Mouse (Mus musculus) G1E-ER4 (cell line): ENCODE results near the gene Usp29. TPM values are rescaled to one million over a fixed set of nuclear protein-coding genes. Genes with fewer than 3 reads are reported as not detected.
A peak's percentile ranks its signal among the peaks of the same experiment; 100 is the strongest.

Experiments used
- GATA1 ChIP-seq: IDR thresholded peaks from one replicate; pipeline ENCODE4 v1.8.0; 2012; ENCODE audit warnings: low read length, inconsistent platforms
- polyA plus RNA-seq: library from polyadenylated mRNA; stranded (reverse); fragments of >175 nt; gene quantifications from 2 replicates; pipeline ENCODE4 v1.2.3, GENCODE M21; 2012

Gene Usp29
- 0.12 and 0.13 TPM in 2 replicates for polyA plus RNA-seq

DNA sequence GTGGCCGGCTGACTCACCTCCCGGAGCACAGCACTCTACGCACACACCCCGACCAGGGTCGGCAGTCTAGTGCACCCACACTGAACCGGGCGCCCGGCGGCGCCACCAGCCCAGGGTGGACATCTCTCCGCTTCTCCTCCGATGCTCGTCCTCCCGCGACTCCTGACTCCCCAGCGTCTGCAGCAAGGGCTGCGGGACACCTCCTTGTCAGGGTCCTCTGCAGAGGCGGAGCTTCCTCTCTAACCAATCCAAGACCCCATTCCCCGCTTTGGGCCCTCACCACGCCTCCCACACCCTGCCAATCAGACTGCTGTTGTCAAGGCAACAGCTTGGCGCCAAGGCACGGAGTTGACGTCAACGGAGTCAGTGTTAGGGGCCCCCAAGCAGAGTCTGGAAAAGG, at the start of gene Usp29, which contains the start of gene Peg3:
Gene Usp29 (plus strand): TSS at position 338 of the 400 bp plus-strand sequence.
Gene Peg3 (minus strand): TSS at position 191 of the 400 bp plus-strand sequence.
- TF ChIP-seq GATA1: no peak

- no peak for TF ChIP-seq GATA1
These were observed 44.9 kb upstream of the Usp29 start for GRCm38 (mm10) chr7:6685511-6685910.

DNA sequence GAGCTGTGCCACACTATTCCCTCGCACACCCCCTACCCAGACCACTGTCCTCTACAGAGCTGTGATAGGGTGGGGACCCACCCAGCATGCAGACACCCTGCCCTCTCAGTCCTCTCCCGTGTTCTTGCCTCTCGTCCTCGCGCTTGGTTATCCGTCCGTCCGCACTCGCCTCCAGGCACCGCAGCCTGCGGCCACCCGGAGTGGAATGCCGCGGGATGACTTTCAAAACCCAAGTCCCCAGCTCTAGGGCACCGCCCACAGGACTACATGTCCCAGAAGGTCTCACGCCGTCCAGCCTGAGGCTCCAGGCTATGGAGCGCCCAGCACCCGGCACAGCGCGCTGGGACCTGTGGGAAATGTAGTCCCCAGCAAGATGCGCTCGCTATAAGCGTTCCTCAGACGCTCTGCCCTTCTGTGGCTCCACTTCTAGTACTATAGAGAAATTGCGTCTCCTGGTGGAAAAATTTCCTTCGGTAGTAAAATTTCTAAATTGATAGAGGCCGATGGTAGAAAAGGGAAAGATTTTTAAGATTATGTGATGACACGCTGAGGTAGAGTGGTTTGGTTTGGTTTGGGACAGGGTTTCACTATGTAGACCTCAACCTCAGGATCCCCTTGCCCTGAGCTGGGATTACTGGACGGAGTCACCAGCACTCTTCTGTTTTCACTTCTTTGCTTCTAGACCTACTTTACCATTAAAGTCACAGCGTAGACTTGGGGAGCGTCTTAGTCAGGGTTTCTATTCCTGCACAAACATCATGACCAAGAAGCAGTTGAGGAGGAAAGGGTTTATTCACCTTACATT, 33.9 kb upstream of the Usp29 start, which contains the start of gene Zim1:
Gene Zim1 (minus strand): TSS at position 210 of the 805 bp plus-strand sequence.
- TF ChIP-seq GATA1: no peak

GRCm38 (mm10) chr7:6699230-6699629, 31.1 kb upstream of the Usp29 start:
- no peak for TF ChIP-seq GATA1

DNA sequence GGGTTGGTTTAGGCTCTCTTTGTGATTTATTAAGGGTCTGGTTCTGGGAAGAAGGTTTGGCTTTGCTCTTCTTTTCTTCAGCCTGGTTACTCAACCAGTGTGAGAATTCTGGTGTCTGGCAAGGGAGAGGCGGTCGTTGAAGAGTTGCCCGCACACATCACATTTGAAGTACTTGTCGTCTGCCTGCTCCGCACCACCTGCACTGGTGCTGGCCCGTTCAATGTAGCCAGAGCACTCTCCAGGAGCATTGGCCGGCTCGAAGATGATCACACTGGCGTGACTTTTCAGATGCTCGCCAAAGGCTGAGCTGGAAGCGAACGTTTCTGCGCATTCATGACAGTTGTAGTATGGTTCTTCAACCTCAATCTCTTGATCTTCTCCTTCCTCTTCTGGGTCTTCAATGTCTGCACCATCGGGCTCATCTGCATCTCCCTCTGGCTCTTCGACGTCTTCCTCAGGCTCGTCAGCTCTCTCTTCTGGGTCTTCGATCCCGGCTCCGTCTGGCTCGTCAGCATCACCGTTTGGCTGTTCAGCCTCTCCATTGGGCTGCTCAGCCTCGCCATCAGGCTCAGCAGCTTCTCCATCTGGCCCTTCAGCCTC, 22.9 kb upstream of the Usp29 start:
- TF ChIP-seq GATA1: no peak

GRCm38 (mm10) chr7:6708451-6709180, 21.8 kb upstream of the Usp29 start:
- no peak for TF ChIP-seq GATA1

DNA sequence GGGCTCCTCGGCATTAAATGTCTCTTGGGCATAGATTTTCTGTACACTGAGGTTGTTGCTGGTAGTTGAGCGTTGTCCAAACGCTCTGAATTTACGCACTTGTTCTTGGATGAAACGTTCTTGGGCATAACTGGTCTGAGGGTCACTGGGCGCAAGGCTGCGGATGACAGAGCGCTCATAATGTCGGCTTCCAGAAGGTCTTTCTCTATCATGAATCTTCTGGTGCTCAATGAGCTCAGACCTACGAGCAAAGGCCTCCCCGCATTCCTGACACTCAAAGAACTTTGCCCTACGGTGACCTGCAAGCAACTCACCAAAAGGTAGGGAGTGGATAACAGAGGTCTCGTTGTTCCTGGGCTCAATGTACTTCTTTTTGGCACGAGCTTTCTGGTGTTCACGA, 21.0 kb upstream of the Usp29 start:
- TF ChIP-seq GATA1: no peak

DNA sequence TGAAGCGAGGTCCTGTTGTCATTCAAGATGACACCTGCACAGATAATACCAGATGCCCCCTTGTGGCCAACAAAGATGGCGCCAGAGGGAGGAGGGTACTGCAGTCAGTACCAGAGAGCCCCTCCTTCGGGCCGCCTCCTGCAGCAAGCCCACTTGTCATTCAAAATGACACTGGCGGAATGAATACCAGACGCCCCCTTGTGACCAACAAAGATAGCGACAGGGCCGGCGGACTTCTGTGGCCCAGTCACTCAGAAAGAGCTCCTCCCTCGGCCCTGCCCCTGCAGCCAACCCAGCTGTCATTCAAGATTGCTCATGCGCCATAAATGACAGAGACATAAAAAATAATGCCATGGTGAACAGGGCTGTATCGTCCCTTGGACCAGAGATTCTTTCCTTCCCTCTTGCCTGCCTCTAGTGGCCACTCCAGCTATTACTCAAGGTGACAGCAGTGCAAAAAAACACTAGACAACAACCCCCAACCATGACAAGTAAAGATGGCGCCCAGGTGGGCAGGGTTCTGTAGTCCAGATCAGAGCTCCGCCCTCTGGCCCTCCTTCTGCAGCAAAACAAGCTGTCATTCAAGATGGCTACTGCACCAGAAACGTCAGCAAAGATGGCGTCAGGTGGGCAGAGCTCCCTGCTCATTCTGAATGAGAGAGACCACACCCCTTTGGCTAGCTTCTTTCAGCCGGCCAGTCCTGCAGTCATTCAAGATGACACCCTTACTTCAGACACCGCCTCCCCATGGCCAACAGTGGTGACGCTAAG, 2.8 kb upstream of the Usp29 start:
- TF ChIP-seq GATA1: no peak

- TF ChIP-seq GATA1: no peak
These were observed 2.0 kb upstream of the Usp29 start for GRCm38 (mm10) chr7:6728263-6728931.

GRCm38 (mm10) chr7:6729061-6729817, 1.1 kb upstream of the Usp29 start:
- TF ChIP-seq GATA1: peak; percentile 29

- no peak for TF ChIP-seq GATA1
These were observed 423 bp downstream of the Usp29 start for GRCm38 (mm10) chr7:6730801-6731200.

- no peak for TF ChIP-seq GATA1
These were observed 995 bp downstream of the Usp29 start for GRCm38 (mm10) chr7:6731373-6731772.

DNA sequence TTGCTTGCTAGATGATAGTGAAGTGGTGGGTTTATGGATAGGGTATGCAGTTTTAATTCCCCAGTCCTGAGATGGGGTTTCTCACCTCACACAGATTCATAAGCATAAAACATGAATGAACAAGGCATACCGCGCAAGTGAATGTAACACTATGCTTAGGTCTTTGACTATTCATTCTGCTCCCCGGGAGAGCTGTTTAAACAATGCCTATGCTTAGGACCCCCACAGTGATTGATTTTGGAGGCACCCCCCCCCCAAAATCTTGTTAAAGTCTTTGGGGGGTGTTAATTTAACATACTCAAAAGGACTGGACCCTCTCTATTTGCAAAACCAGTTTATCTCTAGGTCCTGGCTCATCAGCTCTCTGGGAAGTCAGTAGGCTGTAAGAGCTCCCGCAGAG, 1.6 kb downstream of the Usp29 start:
- TF ChIP-seq GATA1: no peak

DNA sequence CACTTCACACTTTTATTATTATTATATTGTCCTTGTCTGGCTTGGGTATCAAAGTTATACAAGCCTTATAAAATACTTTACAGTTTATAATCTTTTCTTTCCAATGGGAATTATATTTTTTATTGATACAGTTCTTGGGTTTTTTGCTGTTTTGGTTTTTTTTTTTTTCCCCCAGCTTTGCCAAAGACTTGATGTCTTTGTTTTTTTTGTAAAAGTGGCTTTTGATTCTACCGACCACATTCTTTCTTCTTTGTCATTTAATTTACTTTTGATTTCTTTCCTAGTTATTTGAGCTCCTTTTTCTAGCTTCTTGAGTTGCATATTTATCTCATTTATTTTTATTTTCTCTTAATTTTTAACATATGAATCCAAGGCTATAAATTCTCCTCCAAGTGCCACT, 5.7 kb downstream of the Usp29 start:
- TF ChIP-seq GATA1: no peak

DNA sequence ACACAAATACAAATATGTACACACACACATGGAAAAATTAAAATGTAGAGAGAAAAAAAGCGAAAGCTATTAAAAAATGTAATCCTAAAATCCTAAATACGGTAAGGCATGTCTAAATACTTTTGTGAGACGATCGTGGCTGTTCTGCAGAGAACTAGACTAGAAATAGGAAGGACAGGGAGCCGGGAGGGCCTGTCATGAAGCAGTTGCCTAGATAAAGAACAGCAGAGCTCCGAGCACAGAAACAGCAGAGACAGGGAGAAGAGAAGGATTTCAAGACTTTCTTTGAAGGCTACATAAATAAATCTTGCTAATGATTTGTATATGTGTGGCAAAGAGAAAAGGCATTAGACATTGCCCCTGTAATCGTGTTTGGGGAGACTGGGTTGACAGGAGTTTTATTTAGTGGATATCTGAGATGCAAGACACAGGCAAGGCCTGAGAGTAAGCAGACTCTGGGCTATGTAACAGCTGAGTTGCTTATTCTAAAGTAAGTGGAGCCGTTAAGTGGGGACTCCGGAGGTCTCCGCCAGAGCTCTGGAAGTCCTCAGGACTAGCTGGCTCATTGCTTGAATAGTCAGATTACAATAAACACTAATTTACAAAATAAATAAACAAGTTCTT, 14.0 kb downstream of the Usp29 start:
- TF ChIP-seq GATA1: no peak
